Mouse (Mus musculus) urinary bladder, postnatal 0 days (tissue): ENCODE results near the gene Mrps11. TPM values are rescaled to one million over a fixed set of nuclear protein-coding genes. Genes with fewer than 3 reads are reported as not detected.

ENCODE experiments used
- polyA plus RNA-seq: library from polyadenylated mRNA; unstranded; fragments of >200 nt; fragmentation: Nextera tagmentation; extraction: Ambion mirVana; gene quantifications from 2 replicates; pipeline ENCODE4 v1.2.1, GENCODE M21; 2015

Mrps11 gene
- polyA plus RNA-seq, result 40.5 and 48.5 TPM in 2 replicates

GRCm38 (mm10) chr7:78782639-78783581, at the start of gene Mrps11, which contains the start of gene Mrpl46:
TSS of gene Mrps11 (plus strand) at chr7:78783119.
TSS of gene Mrpl46 (minus strand) at chr7:78783531.

DNA sequence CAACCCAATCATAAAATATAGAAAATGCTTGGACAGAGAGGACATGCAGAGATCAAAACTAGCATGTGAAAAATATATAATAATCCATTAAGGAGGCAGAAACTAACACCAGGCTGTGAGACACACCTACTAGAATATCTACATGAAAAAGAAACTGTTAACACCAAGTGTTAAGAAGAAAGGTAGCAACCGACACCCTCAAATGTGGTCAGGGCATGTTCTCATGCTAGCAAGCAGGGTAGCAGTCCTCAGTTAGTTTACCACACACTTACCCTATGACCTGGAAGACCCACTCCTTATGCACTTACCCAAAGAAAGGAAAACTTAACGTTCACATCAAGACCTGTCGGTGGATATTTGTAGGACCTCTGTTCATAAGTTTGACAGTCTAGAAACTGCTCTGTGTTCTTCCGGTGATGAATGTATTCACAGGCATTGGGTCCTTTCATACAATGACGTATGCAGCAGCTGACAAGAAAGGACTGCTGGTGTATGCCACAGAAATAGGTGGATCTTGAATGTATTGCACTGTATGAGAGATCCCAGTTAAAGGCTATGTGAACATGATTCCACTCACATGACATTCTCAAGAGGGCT, 45.2 kb upstream of the Mrps11 start, which contains the start of gene Ntrk3:
Gene Ntrk3, minus strand, starts transcription at position 399 of the 597 bp plus-strand sequence.

Other genes with a start within 250 kb of the Mrps11 start
- 1.3 and 1.9 TPM in 2 replicates for gene Ntrk3, start 45.1 kb upstream of the Mrps11 start, polyA plus RNA-seq
- 45.5 and 50.2 TPM in 2 replicates for gene Mrpl46, start 412 bp downstream of the Mrps11 start, polyA plus RNA-seq
- 7.9 and 9.5 TPM in 2 replicates for gene Det1, start 64.1 kb downstream of the Mrps11 start, polyA plus RNA-seq
- 46.6 and 47.1 TPM in 2 replicates for gene Aen, start 112.7 kb downstream of the Mrps11 start, polyA plus RNA-seq
- 19.7 and 27.3 TPM in 2 replicates for gene Isg20, start 130.3 kb downstream of the Mrps11 start, polyA plus RNA-seq